Mouse (Mus musculus): ENCODE data around the gene Gm3106.
"Not testable (repeated sequence)": the region's sequence is repeated elsewhere in the genome, so short reads cannot be mapped to it uniquely, and the experiment has no call there.

The Gm3106 gene

GRCm38 (mm10) chr5:94217705-94218104 is at the start of gene Gm3106:
Gm3106 (plus strand) TSS chr5:94218005.
- not testable (repeated sequence) for DNase-seq (ENCODE audit: extremely low read depth, low read depth, low spot score)

Measured in fat pad, adult 2 months (tissue).